Mouse (Mus musculus) heart, embryonic 13.5 days (tissue): Measurements from ENCODE around the gene Tedc1. TPM values are rescaled to one million over a fixed set of nuclear protein-coding genes. Genes with fewer than 3 reads are reported as not detected.
"Not testable (repeated sequence)": the region's sequence is repeated elsewhere in the genome, so short reads cannot be mapped to it uniquely, and the experiment has no call there.

Experiments used
- ATAC-seq: fragments of 200-750 bp; cut with Nextera tagmentation; 2 replicates; pipeline ENCODE4 v1.8.0; 2017; ENCODE audit warnings: moderate TSS enrichment; ENCODE audit not compliant: insufficient number of reproducible peaks, low FRiP score, low TSS enrichment; ENCODE audit errors: extremely low read depth
- H3K27ac ChIP-seq: fragments of 300-500 bp; sonication (generic); replicated peaks from 2 replicates; pipeline ENCODE4 v1.5.1; 2015; ENCODE audit warnings: moderate library complexity, mild to moderate bottlenecking, inconsistent platforms
- H3K27me3 ChIP-seq: fragments of 300-500 bp; sonication (generic); replicated peaks from 2 replicates; pipeline ENCODE4 v1.6.1; 2015; ENCODE audit warnings: mild to moderate bottlenecking, inconsistent platforms
- H3K36me3 ChIP-seq: fragments of 300-500 bp; sonication (generic); 2 replicates; pipeline ENCODE4 v1.6.1; 2015; ENCODE audit warnings: mild to moderate bottlenecking, inconsistent platforms
- H3K4me1 ChIP-seq: fragments of 300-500 bp; sonication (generic); 2 replicates; pipeline ENCODE4 v1.6.1; 2015; ENCODE audit warnings: inconsistent platforms
- H3K4me2 ChIP-seq: fragments of 300-500 bp; sonication (generic); 2 replicates; pipeline ENCODE4 v1.6.1; 2015; ENCODE audit warnings: inconsistent platforms, mild to moderate bottlenecking, moderate library complexity
- H3K4me3 ChIP-seq: fragments of 300-500 bp; sonication (generic); 2 replicates; pipeline ENCODE4 v1.5.1; 2015; ENCODE audit warnings: moderate library complexity, mild to moderate bottlenecking, inconsistent platforms
- H3K9ac ChIP-seq: fragments of 300-500 bp; sonication (generic); 2 replicates; pipeline ENCODE4 v1.6.1; 2015; ENCODE audit warnings: inconsistent platforms, mild to moderate bottlenecking, moderate library complexity
- H3K9me3 ChIP-seq: fragments of 300-500 bp; sonication (generic); 2 replicates; pipeline ENCODE4 v1.6.1; 2016; ENCODE audit warnings: inconsistent platforms
- WGBS: fragments of 180-500 bp; shearing (Covaris S2); methylation state at CpG from one replicate; pipeline ENCODE4 v1.1.7; 2015; ENCODE audit warnings: mixed read lengths; 5-methylcytosine and 5-hydroxymethylcytosine counted together
- polyA plus RNA-seq: library from polyadenylated mRNA; unstranded; fragments of >200 nt; fragmentation: Nextera tagmentation; extraction: Ambion mirVana; gene quantifications from 2 replicates; pipeline ENCODE4 v1.2.1, GENCODE M21; 2015

The Tedc1 gene
- polyA plus RNA-seq, 1 experiment from 2014 or later = 21.8 TPM

DNA sequence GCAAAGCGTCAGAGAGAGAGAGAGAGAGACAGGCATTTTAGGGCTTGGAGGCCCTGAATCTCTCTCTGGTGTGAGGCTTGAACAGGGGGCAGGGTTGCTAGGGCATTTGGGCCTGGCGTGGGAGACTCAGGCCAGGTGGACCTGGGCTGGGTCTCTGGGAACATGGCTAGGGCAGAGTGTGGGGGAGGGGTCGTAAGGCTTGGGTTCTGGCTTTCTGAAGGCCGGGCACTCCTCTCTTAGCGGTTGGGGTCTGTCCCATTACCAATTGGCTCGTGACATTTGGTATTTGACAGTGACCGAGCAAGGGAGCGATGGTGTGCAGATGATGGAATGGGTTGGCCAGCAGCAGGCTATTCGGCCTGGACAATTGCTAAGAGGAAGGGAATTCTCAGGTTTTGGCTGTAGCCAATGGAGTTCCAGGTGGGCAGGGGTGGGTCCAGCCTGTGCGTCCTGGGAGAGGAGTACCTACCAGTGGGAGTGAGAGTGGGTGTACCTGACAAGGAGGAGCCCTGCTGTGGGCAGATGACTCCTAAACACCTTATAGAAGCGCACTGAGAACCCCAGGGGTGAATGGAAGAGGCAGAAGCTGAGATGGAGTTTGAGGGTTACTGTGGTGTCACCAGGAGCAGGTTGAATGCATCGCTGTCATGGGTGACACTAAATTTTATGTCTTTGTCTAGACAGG lies 30.2 kb downstream of the Tedc1 start:
- H3K9me3 ChIP-seq = no peaks in the 10 kb centered on the region
- 43% methylated on average over 12 of the region's 12 CpGs for WGBS
- H3K4me1 ChIP-seq = peaks cover 26% of the 10 kb centered on the region
- peak overlapping the region; percentile 81 for H3K9ac ChIP-seq
- peaks cover 59% of the 10 kb centered on the region for H3K27me3 ChIP-seq
- ATAC-seq = no peak
- peak overlapping the region; percentile 64 for H3K4me3 ChIP-seq
- H3K4me2 ChIP-seq = peak overlapping the region; percentile 91
- no peak overlapping the region for H3K27ac ChIP-seq
- no peaks in the 10 kb centered on the region for H3K36me3 ChIP-seq

DNA sequence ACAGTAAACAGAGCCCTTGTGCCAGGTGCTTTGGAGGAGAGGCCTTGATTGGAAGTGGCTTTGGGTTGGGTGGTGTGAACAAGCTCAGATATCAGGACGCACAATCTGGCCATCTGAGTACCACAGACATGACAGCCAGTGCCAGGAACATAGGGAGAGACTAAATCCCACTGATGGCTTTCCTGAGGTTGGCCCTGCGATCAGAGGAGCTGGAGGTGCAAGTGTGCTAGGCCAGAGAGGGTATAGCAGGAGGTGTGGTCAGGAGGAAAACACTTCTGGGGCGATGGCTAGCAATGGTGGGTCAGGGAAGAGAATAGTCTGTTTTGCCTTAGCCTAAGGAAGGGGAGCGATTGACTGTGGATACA lies 30.8 kb downstream of the Tedc1 start:
- H3K9me3 ChIP-seq = no peaks in the 10 kb centered on the region
- peak overlapping the region; percentile 67 for H3K9ac ChIP-seq
- H3K4me2 ChIP-seq = peak overlapping the region; percentile 91
- H3K36me3 ChIP-seq = no peaks in the 10 kb centered on the region
- peaks cover 59% of the 10 kb centered on the region for H3K27me3 ChIP-seq
- no peak overlapping the region for H3K27ac ChIP-seq
- 47% methylated on average over 4 of the region's 4 CpGs for WGBS
- ATAC-seq = no peak
- peak overlapping the region; percentile 52 for H3K4me3 ChIP-seq
- H3K4me1 ChIP-seq = peaks cover 26% of the 10 kb centered on the region

DNA sequence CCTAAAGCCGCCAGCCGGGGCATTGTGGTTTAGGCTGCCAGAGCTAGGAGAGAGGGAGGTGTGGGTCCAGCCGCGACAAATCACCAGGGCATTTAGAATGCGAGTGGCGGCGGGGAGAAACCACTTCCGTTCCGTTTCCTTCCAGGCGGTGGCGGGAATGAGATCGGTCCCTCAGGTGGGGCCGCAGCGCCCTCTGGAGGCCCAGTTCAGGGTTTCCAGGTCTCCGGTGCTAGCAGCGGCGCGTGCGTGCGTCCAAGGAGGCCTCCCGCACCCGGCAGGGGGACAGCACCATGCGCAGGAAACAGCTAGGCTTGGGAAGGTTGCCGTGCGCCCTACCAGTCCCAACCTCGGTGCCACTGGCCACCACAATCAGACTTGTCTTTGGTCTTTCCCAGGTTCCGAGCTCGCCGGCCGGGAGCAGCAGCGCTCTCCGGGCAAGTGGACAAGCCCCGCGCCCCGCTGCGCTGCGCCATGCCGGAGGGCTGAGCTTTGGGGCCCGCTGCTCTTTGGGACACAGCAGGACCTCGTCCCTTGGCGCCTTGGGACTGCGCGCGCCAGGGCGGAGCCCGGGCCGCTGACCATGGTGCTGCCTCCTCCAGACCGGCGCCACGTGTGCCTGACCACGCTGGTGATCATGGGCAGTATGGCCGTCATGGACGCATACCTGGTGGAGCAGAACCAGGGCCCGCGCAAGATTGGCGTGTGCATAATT lies 31.5 kb downstream of the Tedc1 start:
- H3K4me3 ChIP-seq = peak overlapping the region; percentile 52
- no peaks in the 10 kb centered on the region for H3K9me3 ChIP-seq
- H3K36me3 ChIP-seq = no peaks in the 10 kb centered on the region
- H3K4me2 ChIP-seq = peak overlapping the region; percentile 91
- no peak overlapping the region for H3K27ac ChIP-seq
- peaks cover 26% of the 10 kb centered on the region for H3K4me1 ChIP-seq
- H3K9ac ChIP-seq = peak overlapping the region; percentile 67
- no peak for ATAC-seq
- WGBS = 1% methylated on average over 56 of the region's 56 CpGs
- H3K27me3 ChIP-seq = peaks cover 59% of the 10 kb centered on the region

DNA sequence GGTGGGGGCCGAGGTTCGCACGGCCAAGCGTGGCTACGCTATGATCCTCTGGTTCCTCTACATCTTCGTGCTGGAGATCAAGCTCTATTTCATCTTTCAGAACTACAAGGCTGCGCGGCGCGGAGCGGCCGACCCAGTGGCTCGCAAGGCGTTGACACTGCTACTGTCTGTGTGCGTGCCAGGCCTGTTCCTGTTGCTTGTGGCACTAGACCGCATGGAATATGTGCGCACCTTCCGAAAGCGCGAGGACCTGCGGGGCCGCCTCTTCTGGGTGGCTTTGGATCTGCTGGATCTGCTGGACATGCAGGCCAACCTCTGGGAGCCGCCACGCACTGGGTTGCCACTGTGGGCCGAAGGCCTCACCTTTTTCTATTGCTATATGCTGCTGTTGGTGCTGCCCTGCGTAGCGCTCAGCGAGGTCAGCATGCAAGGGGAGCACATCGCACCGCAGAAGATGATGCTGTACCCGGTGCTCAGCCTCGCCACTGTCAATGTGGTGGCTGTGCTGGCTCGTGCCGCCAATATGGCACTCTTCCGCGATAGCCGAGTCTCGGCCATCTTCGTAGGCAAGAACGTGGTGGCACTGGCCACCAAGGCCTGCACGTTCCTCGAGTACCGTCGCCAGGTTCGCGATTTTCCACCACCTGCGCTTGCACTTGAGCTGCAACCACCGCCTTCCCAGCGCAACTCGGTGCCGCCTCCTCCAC lies 32.3 kb downstream of the Tedc1 start:
- Histone ChIP-seq H3K9me3 (no peaks in the 10 kb centered on the region), H3K4me2 (peak overlapping the region; percentile 91), H3K27ac (no peak overlapping the region), H3K27me3 (peaks cover 57% of the 10 kb centered on the region), H3K4me3 (peak overlapping the region; percentile 52), H3K9ac (no peak overlapping the region), H3K4me1 (peaks cover 26% of the 10 kb centered on the region), H3K36me3 (no peaks in the 10 kb centered on the region)
- 71% methylated on average over 51 of the region's 51 CpGs for whole genome bisulfite sequencing
- ATAC-seq = no peak

DNA sequence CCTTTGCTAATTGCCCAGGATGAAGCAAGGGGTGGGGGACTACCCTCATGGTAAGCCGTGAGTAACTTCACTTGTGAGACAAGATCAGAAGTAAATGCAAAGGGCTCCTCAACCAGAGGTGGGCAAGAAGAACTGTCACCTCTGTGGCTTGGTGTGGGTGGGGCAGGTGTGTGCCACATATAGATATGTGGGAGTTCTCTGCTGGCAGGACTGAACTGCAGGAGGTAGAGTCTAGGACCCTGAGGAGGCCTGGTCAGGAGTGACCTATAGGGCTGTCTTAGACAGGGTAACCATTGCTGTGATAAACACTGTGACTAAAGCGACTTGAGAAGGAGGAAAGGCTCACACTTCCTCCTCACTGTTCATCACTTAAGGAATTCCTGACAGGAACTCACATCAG lies 37.2 kb downstream of the Tedc1 start:
- no peak overlapping the region for H3K4me2 ChIP-seq
- peaks cover 5% of the 10 kb centered on the region; the same call in 1 of the 2 replicates for H3K9me3 ChIP-seq
- H3K36me3 ChIP-seq = no peaks in the 10 kb centered on the region
- H3K27me3 ChIP-seq = peaks cover 9% of the 10 kb centered on the region
- no peak for ATAC-seq
- H3K9ac ChIP-seq = no peak overlapping the region
- no peaks in the 10 kb centered on the region for H3K4me1 ChIP-seq
- WGBS = 53% methylated on average over 2 of the region's 2 CpGs
- H3K27ac ChIP-seq = no peak overlapping the region
- no peak overlapping the region for H3K4me3 ChIP-seq

DNA sequence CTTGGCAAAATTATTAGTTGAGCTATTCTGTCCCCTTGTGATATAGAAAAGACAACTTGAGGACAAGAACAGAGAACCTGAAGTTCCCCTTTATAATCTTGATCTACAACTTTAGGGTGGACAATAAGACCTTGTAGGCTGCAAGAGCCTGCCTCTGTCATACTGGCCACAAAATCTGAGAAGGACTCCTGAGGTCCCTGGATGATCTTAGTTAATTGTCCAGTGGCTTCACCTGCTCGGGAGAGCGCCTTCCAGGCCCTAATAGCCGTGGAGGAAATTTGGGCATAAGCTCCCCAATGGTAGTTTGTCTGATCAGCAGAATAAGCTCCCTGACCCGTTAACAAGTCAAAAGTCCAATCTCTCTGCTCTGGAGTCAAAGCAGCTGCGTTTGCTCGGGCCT lies 42.9 kb downstream of the Tedc1 start:
- H3K27me3 ChIP-seq, H3K27ac ChIP-seq: not testable (repeated sequence)

DNA sequence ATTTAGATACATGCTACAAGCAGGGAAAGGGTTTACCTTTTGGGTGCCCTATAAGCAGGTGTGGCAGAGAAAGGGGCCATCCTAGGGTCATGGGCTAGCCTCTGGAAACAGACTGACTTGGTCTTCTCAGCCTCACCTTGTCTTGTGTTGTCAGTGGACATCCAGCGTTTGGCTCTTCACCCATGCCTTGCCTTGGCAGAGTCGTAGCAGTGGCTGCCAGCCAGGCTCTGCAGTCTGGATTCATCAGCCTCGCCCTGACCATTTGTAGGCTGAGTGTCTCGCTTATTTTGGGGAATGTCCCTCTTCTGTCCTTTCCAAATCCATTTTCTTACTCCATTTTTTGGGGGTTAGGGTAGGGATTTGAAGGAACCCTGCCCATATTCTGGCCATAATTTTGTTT lies 45.1 kb downstream of the Tedc1 start:
- H3K4me1 ChIP-seq = no peaks in the 10 kb centered on the region
- H3K4me3 ChIP-seq = no peak overlapping the region
- no peak overlapping the region for H3K27ac ChIP-seq
- H3K9me3 ChIP-seq = peaks cover 4% of the 10 kb centered on the region; the same call in 1 of the 2 replicates
- WGBS = 78% methylated on average over 4 of the region's 4 CpGs
- no peak overlapping the region for H3K9ac ChIP-seq
- H3K36me3 ChIP-seq = no peaks in the 10 kb centered on the region
- no peaks in the 10 kb centered on the region for H3K27me3 ChIP-seq
- no peak overlapping the region for H3K4me2 ChIP-seq
- ATAC-seq = no peak

More for the DNA sequence above, 42.9 kb downstream of the Tedc1 start:
- H3K4me2 ChIP-seq, H3K9ac ChIP-seq, H3K4me3 ChIP-seq, H3K36me3 ChIP-seq, H3K4me1 ChIP-seq, ATAC-seq, H3K9me3 ChIP-seq: not testable (repeated sequence)
- 70% methylated on average over 3 of the region's 6 CpGs for WGBS

DNA sequence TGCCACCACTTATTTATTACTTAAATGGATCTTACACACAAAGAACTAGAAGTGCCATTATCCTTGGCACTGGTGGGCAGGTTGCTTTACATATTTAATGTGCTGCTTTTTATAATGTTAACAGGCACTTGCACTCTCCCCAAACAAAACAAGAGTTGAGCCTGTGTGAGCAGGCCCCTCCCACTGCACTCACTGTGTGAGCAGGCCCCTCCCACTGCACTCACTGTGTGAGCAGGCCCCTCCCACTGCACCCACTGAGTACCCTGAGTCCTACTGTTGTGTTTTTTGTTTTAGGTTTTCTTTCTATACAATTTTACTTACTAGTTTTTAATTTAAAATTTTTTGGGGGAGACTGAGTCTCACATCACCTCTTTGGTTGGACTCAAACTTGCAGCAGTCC lies 45.8 kb downstream of the Tedc1 start:
- Histone ChIP-seq H3K4me2 (no peak overlapping the region), H3K4me1 (no peaks in the 10 kb centered on the region), H3K27me3 (no peaks in the 10 kb centered on the region), H3K9ac (no peak overlapping the region), H3K9me3 (peaks cover 4% of the 10 kb centered on the region; the same call in 1 of the 2 replicates), H3K36me3 (no peaks in the 10 kb centered on the region), H3K27ac (no peak overlapping the region), H3K4me3 (no peak overlapping the region)
- ATAC-seq = no peak

DNA sequence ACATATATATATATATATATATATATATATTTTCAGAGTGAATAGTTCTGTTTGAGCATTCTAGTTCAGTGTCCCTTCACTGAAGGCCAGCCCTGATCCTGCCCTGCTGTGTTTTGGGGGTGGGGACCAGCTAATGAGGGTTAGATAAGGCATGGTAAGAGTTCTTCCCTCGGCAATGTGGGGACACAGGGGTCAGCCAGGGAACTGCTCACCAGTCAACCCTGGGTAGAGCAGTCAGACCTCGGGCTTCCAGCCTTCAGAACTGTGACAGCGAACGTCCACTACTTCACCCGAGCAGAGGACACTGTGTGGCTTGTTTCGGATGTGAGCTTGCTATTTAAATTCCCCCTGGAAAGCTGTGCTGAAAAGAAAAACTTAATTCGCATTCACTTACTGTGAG lies 47.3 kb downstream of the Tedc1 start:
- no peaks in the 10 kb centered on the region for H3K4me1 ChIP-seq
- H3K27ac ChIP-seq = no peak overlapping the region
- no peak for ATAC-seq
- H3K9ac ChIP-seq = no peak overlapping the region
- no peaks in the 10 kb centered on the region for H3K36me3 ChIP-seq
- WGBS = 64% methylated on average over 7 of the region's 7 CpGs
- H3K4me2 ChIP-seq = no peak overlapping the region
- peaks cover 4% of the 10 kb centered on the region; the same call in 1 of the 2 replicates for H3K9me3 ChIP-seq
- H3K27me3 ChIP-seq = no peaks in the 10 kb centered on the region
- no peak overlapping the region for H3K4me3 ChIP-seq

DNA sequence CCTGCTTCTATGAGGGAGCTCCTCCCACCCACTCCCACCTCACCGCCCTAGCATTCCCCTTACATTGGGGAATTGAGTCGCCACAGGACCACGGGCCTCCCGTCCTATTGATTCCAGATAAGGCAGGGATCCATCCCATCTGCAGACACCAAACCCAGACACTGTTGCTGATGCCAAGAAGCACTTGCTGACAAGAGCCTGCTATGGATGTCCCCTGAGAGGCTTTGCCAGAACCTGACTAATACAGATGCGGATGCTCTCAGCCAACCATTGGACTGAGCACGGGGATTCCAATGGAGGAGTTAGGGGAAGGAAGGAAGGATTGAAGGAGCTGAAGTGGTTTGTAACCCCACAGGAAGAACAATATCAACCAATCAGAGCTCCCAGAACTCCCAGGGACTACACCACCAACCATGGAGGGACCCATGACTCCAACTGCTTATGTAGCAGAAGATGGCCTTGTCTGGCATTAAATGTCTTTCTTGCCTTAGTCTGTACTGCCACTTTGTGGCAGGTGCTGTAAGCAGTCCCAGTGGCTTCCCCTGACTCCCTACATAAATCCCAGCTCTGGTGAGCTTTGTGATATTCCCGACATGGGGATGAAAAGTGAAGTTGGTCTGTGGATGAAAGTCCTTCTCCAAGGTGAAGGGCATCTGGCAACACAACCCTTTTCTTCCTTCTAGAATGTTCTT lies 49.2 kb downstream of the Tedc1 start:
- H3K4me2 ChIP-seq = no peak overlapping the region
- no peaks in the 10 kb centered on the region for H3K36me3 ChIP-seq
- H3K4me3 ChIP-seq = no peak overlapping the region
- H3K27me3 ChIP-seq = no peaks in the 10 kb centered on the region
- 74% methylated on average over 7 of the region's 7 CpGs for WGBS
- no peak overlapping the region for H3K27ac ChIP-seq
- H3K9ac ChIP-seq = no peak overlapping the region
- peaks cover 4% of the 10 kb centered on the region; the same call in 1 of the 2 replicates for H3K9me3 ChIP-seq
- ATAC-seq = no peak
- no peaks in the 10 kb centered on the region for H3K4me1 ChIP-seq

DNA sequence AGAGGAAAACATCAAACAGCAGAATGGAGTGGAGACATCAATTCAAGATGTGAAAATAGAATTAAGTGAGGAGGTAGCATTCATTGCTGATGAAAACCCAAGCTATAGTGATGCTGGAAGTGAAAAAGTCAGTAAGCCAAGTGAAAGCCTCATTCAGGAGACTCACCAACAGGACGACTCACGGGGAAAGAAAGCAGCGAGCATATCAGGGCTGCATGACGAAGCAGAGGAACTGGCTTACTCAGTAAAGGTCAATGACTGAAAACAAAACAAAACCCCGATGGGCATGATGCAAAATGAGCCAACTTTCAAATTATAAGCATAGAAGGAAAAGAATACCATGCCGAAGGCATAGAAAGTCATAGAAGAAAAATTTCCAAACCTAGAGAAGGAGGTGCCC lies 51.5 kb downstream of the Tedc1 start:
- Histone ChIP-seq H3K36me3 (no peaks in the 10 kb centered on the region), H3K27ac (no peak overlapping the region), H3K4me3 (no peak overlapping the region), H3K27me3 (no peaks in the 10 kb centered on the region), H3K9ac (no peak overlapping the region), H3K9me3 (no peaks in the 10 kb centered on the region), H3K4me1 (no peaks in the 10 kb centered on the region), H3K4me2 (no peak overlapping the region)
- WGBS = 71% methylated on average over 6 of the region's 6 CpGs
- no peak for ATAC-seq
